Mouse (Mus musculus) liver, embryonic 14.5 days (tissue): ENCODE measurements at regions not wholly inside any gene's neighbourhood (a gene's known extent, or its start where the extent isn't known, plus 50 kb on each side); places are given as distances from the start of the nearest gene placed in this dataset.

Source experiments
- ATAC-seq: fragments of 200-750 bp; cut with Nextera tagmentation; 2 replicates; pipeline ENCODE4 v1.8.0; 2017; ENCODE audit warnings: moderate number of reproducible peaks, mild to moderate bottlenecking, moderate library complexity; ENCODE audit not compliant: insufficient read depth
- DNase-seq, 3 experiments: peaks; one replicate each; pipeline ENCODE4 v3.0.0-alpha.2; 2012 to 2013; ENCODE audit warnings: low read depth in 3 of 3, low spot score in 3 of 3
- H3K27ac ChIP-seq: fragments of 300-500 bp; sonication (generic); 2 replicates; pipeline ENCODE4 v1.5.1; 2014; ENCODE audit warnings: moderate library complexity, mild to moderate bottlenecking, control low read depth, inconsistent platforms
- H3K27me3 ChIP-seq: fragments of 300-500 bp; sonication (generic); 2 replicates; pipeline ENCODE4 v1.6.1; 2014; ENCODE audit warnings: mild to moderate bottlenecking, low read length, moderate library complexity; ENCODE audit not compliant: control insufficient read depth, insufficient read depth
- H3K36me3 ChIP-seq: fragments of 300-500 bp; sonication (generic); replicated peaks from 2 replicates; pipeline ENCODE4 v1.6.1; 2014; ENCODE audit warnings: low read depth; ENCODE audit not compliant: control insufficient read depth, insufficient read depth
- H3K4me1 ChIP-seq, 2 experiments: fragments of 200-500 bp in 1 of 2; fragments of 300-500 bp in 1 of 2; sonication (generic) in 1 of 2; replicated peaks; 2 replicates each; pipeline ENCODE4 v1.6.1; 2012 to 2014; ENCODE audit warnings: antibody characterized with exemption in 1 of 2, inconsistent platforms in 1 of 2, low read length in 1 of 2; ENCODE audit not compliant: control insufficient read depth in 2 of 2, insufficient read depth in 2 of 2
- H3K4me2 ChIP-seq: fragments of 300-500 bp; sonication (generic); 2 replicates; pipeline ENCODE4 v1.6.1; 2014; ENCODE audit warnings: low read depth, mild to moderate bottlenecking, control low read depth, moderate library complexity
- H3K4me3 ChIP-seq, 2 experiments: fragments of 200-500 bp in 1 of 2; fragments of 300-500 bp in 1 of 2; sonication (generic) in 1 of 2; 2 replicates each; pipeline ENCODE4 v1.5.1; 2012 to 2014; ENCODE audit warnings: low read depth in 2 of 2, low read length in 2 of 2, mild to moderate bottlenecking in 2 of 2, control low read depth in 1 of 2, inconsistent platforms in 1 of 2, moderate library complexity in 1 of 2; ENCODE audit not compliant: insufficient read depth in 1 of 2
- H3K9ac ChIP-seq: fragments of 300-500 bp; sonication (generic); replicated peaks from 2 replicates; pipeline ENCODE4 v1.6.1; 2014; ENCODE audit warnings: mild to moderate bottlenecking, control low read depth, moderate library complexity
- H3K9me3 ChIP-seq: fragments of 300-500 bp; sonication (generic); 2 replicates; pipeline ENCODE4 v1.6.1; 2016; ENCODE audit warnings: low read length, mixed read lengths; ENCODE audit not compliant: control insufficient read depth
- CTCF ChIP-seq: IDR thresholded peaks from 2 replicates; pipeline ENCODE4 v1.5.1; 2016; ENCODE audit warnings: antibody characterized with exemption, low read depth, control low read depth
- EP300 ChIP-seq: IDR thresholded peaks from 2 replicates; pipeline ENCODE4 v1.6.1; 2016; ENCODE audit warnings: antibody characterized with exemption, low read depth
- WGBS: fragments of 180-500 bp; shearing (Covaris S2); extraction: QIAGEN DNeasy Blood & Tissue Kit; methylation state at CpG from one replicate; pipeline ENCODE4 v1.1.7; 2014; ENCODE audit not compliant: insufficient replicate concordance; 5-methylcytosine and 5-hydroxymethylcytosine counted together

DNA sequence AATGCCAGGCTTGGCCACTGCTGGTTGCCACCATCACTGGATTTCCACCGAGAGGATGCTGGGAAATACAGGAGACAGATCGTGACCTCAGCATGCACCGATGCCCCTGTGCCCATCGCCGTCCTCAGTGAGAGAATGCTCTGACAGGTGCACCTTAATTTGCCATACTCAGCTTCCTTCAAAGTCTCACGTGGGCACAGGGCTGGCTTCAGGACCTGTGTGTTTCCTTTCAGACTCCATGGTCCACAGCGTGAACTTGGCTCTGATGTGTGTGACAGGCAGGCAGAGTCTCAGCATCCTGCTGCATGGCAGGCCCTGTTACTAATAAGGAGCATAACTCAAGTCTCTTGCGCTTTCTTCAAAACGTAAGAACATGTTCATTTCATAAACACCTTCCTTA lies 246.6 kb downstream of the Agtpbp1 start:
- no peak for ATAC-seq
- Histone ChIP-seq H3K27me3 (no peaks in the 10 kb centered on the region), H3K4me1 (no peaks in the 10 kb centered on the region), H3K27ac (no peak overlapping the region), H3K36me3 (no peaks in the 10 kb centered on the region), H3K9ac (no peak overlapping the region), H3K4me2 (no peak overlapping the region), H3K4me3 (no peak overlapping the region), H3K9me3 (no peaks in the 10 kb centered on the region)
- WGBS = 74% methylated on average over 9 of the region's 9 CpGs
- no peak for DNase-seq
- TF ChIP-seq EP300 (no peak), CTCF (no peak)

DNA sequence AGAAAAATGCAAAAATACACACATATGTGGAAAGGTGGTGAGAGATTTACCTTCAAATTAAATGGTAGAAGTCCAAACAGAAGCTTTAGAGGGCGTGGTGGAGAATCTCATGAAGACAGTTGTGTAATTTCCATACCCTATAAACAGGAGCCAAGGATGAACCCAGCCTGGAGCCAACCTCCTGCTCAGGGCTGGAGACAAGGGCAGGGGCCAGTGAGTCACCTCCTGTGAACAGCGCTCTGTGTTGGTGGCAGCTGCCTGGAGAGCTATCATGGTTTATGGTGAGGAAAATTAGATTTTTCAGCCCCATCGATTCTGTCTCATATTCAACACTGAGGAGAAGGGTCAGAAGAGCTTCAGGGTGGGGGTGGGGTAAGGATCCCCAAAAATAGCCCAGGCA lies 261.1 kb downstream of the Agtpbp1 start:
- H3K27me3 ChIP-seq = no peaks in the 10 kb centered on the region
- H3K4me1 ChIP-seq = no peaks in the 10 kb centered on the region
- H3K27ac ChIP-seq = no peak overlapping the region
- H3K9me3 ChIP-seq = no peaks in the 10 kb centered on the region
- TF ChIP-seq EP300 (no peak), CTCF (no peak)
- H3K4me2 ChIP-seq = no peak overlapping the region
- no peak for DNase-seq
- ATAC-seq = no peak
- no peaks in the 10 kb centered on the region for H3K36me3 ChIP-seq
- H3K9ac ChIP-seq = no peak overlapping the region
- no peak overlapping the region for H3K4me3 ChIP-seq
- 62% methylated on average over 3 of the region's 3 CpGs for WGBS

DNA sequence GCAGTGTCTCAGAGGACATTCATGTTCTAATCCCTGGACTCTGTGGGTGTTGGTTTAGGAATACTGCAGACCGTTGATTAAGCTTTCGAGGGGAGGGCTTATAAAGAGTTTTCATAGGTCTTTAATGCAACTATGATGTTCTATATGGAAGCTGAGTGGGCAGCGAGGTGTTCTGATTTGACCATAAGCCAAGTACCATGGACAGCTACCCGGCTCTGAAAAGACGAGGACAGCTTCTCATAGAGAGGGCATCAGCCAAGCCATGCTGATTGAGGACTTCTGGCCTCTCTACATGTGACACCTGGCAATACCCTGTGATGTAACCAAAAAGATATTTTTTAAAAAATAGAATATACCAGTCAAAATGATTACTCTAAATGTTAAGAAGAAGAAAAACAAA lies 261.6 kb downstream of the Agtpbp1 start:
- TF ChIP-seq EP300 = no peak
- TF ChIP-seq CTCF = no peak
- ATAC-seq (no peak), DNase-seq (no peak)
- H3K4me2 ChIP-seq = no peak overlapping the region
- H3K27me3 ChIP-seq = no peaks in the 10 kb centered on the region
- H3K36me3 ChIP-seq = no peaks in the 10 kb centered on the region
- H3K4me1 ChIP-seq = no peaks in the 10 kb centered on the region
- H3K9me3 ChIP-seq = no peaks in the 10 kb centered on the region
- 31% methylated on average over 5 of the region's 5 CpGs for WGBS
- no peak overlapping the region for H3K4me3 ChIP-seq
- H3K27ac ChIP-seq = no peak overlapping the region
- H3K9ac ChIP-seq = no peak overlapping the region

DNA sequence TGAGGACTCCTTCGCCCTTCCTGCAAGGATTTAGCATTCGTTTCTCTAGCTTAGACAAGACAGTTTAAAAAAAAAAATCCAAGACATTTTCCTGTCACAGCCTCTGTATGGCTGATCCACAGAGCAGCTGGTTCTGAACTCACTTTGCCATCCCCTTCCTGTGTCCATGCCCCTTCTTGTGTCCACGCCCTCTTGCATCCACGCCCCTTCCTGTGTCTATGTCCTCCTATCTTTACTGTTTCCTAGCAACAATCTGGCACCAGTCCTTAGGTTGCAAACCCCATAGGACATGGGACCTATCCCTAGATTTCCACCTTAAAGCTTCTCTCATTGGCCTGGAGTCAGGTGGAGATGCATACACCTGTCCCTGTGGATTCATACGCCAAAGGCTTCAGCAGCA lies 264.8 kb downstream of the Agtpbp1 start:
- no peaks in the 10 kb centered on the region for H3K27me3 ChIP-seq
- no peaks in the 10 kb centered on the region for H3K9me3 ChIP-seq
- H3K36me3 ChIP-seq = no peaks in the 10 kb centered on the region
- DNase-seq (no peak), ATAC-seq (no peak)
- H3K4me1 ChIP-seq = no peaks in the 10 kb centered on the region
- no peak overlapping the region for H3K27ac ChIP-seq
- TF ChIP-seq CTCF = no peak
- no peak for TF ChIP-seq EP300
- no peak overlapping the region for H3K4me2 ChIP-seq
- no peak overlapping the region for H3K4me3 ChIP-seq
- H3K9ac ChIP-seq = no peak overlapping the region
- 55% methylated on average over 5 of the region's 5 CpGs for WGBS

DNA sequence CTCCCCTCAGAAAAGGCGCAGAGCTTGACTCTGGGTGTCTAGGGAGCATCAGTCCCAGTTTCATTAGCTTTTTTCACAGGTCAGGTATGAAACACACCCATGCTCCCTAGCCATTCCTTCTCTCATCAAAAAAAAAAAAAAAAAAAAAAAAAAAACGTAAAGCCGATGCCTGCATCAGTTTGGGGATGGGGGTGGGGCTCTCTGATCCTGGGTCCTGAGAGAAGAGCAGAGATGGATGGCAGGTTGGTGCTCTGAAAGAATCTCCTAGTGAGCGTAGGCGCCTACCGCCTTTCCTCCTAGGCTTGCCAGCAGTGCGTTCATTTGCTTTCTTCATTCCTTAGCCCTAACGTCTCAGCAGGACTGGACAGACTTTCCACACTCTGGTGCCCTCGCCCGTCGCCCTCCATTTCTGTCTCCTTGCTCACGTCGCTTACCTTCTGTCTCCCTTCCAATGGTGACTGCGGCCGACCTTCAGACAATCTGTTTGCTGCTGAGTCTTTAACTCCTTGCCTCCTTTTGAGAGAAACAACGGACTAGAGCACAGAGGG lies 267.5 kb downstream of the Agtpbp1 start:
- Histone ChIP-seq H3K4me3 (no peak overlapping the region), H3K9me3 (no peaks in the 10 kb centered on the region), H3K9ac (no peak overlapping the region), H3K27me3 (no peaks in the 10 kb centered on the region), H3K27ac (no peak overlapping the region), H3K36me3 (no peaks in the 10 kb centered on the region), H3K4me1 (no peaks in the 10 kb centered on the region), H3K4me2 (no peak overlapping the region)
- TF ChIP-seq EP300 (no peak), CTCF (no peak)
- ATAC-seq (no peak), DNase-seq (no peak)
- 63% methylated on average over 16 of the region's 16 CpGs for WGBS
